Mouse (Mus musculus): ENCODE measurements around the gene Olfr1226. TPM values are rescaled to one million over a fixed set of nuclear protein-coding genes. Genes with fewer than 3 reads are reported as not detected.
"Not testable (repeated sequence)": the region's sequence is repeated elsewhere in the genome, so short reads cannot be mapped to it uniquely, and the experiment has no call there.

Olfr1226 gene
- total RNA-seq (2014; rRNA removed) (not detected in 2 replicates), polyA plus RNA-seq (2015; fragmentation: Nextera tagmentation; extraction: Ambion mirVana) (not detected in 2 replicates)

DNA sequence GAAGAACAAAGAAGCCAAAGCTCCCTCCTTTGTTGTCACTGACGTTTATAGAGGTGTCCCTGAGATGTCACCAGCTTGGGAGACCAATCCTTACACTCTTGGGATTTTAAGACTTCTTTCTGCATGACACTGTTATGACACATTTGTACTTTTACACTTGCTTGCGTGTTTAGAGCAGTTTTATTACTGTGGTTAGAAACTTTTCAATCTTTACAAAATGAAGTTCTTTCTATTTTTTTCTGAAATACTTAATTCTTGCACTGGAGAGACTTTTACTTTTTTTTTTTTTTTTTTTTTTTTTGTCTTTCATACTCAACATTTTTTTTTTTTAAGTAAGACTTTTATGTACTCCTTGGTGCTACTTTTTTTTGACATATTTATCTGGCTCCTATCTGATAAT lies at the start of gene Olfr1226:
Gene Olfr1226 (minus strand): TSS at position 101 of the 400 bp plus-strand sequence.
- no peaks in the 10 kb centered on the region for H3K9me3 ChIP-seq (ENCODE audit: low read length)
- no peaks in the 10 kb centered on the region for H3K4me1 ChIP-seq (ENCODE audit: insufficient read depth, low read length)
- no peak for TF ChIP-seq CTCF (IDR thresholded peaks at IDR 0.05; ENCODE audit: low read depth)
- no peak within 1 kb of the TSS for H3K4me2 ChIP-seq (ENCODE audit: low read depth, low read length)
- no peak within 1 kb of the TSS for H3K27ac ChIP-seq
- H3K9ac ChIP-seq (replicated peaks; ENCODE audit: low read length) = no peak within 1 kb of the TSS
- DNase-seq (ENCODE audit: low spot score) (no peak), ATAC-seq (no peak)
- no peak within 1 kb of the TSS for H3K4me3 ChIP-seq (ENCODE audit: low read length)
- H3K27me3 ChIP-seq (ENCODE audit: insufficient read depth, low read length) = no peaks in the 10 kb centered on the region
- no peaks in the 10 kb centered on the region for H3K36me3 ChIP-seq (ENCODE audit: insufficient read depth, low read length)
- WGBS = 56% methylated on average over 2 of the region's 2 CpGs

DNA sequence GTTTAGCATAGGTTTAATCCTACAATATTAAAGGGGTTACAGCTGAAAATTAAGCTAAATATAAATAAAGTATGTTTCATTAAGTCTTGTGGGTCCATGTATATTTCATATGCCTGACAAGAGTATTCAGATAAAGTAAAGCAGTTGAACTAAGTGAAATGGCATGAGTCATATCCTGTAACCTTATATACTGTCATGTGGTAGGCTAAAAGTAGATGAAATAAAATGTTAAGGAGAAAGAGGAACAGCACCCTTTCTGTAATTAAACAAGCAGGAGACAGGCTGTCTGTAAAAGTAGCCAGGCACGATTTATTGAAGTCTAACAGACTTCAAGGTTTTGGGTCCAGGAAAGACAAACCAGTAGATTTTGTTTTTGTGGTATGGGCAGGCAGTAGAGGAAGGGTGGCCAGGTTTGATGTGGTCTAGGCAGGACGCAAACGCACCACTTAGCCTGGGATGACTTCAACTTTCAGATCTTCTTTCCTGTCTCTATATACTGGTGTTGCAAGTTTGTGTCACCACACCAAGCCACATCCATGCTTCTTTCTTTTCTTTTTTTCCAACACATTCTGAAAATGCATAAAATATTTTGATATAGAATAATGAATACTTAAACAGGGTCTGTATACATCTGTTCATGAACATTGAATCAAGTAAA lies 3.4 kb downstream of the Olfr1226 start:
- ATAC-seq (no peak), DNase-seq (ENCODE audit: low spot score) (no peak)
- H3K4me2 ChIP-seq (ENCODE audit: low read depth, low read length) = no peak overlapping the region
- H3K9ac ChIP-seq (replicated peaks; ENCODE audit: low read length) = no peak overlapping the region
- TF ChIP-seq CTCF (IDR thresholded peaks at IDR 0.05; ENCODE audit: low read depth) = no peak
- H3K9me3 ChIP-seq (ENCODE audit: low read length) = no peaks in the 10 kb centered on the region
- H3K27ac ChIP-seq = no peak overlapping the region
- no peaks in the 10 kb centered on the region for H3K27me3 ChIP-seq (ENCODE audit: insufficient read depth, low read length)
- 93% methylated on average over 3 of the region's 3 CpGs for WGBS
- no peaks in the 10 kb centered on the region for H3K4me1 ChIP-seq (ENCODE audit: insufficient read depth, low read length)
- no peak overlapping the region for H3K4me3 ChIP-seq (ENCODE audit: low read length)
- no peaks in the 10 kb centered on the region for H3K36me3 ChIP-seq (ENCODE audit: insufficient read depth, low read length)

DNA sequence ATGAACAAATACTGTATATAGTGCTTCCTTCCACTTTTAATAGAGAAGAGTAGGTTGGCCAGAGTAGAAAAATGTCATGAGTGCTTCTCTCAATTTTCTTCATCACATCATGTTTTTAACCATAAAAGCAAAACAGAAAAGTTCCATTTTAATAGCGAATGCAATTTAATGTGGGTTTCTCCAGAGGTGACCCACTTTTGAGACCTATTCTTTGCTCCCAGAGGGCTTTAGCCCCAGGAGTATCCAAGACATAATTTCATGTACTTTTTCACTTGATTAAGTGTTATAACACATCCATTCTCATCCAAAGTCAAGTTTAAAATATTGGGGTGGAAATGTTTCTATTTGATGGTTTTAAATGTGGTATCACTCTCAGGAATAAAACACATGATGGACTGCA lies 25.3 kb downstream of the Olfr1226 start, which contains the start of gene Olfr1225:
Gene Olfr1225 (minus strand): TSS at position 101 of the 400 bp plus-strand sequence.
- 93% methylated on average over 1 of the region's 1 CpGs for WGBS

DNA sequence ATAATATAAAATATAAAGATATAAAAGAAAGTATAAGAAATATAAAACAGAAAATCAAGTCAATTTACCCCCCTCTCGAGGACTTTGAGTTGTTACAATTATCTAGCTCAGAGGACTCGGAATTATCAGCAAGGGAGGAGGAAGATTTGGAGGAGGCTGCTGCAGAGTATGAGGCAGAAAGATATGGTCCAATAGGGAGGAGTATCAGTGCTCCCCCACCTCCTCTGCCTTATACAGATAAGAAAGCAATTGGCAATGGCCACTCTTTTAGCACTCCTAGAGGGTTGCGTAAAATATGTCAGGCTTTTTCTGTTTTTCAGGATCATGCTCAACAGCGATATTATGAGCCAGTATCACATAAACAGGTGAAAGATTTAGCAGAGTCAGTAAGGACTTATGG lies 35.1 kb downstream of the Olfr1226 start:
- not testable (repeated sequence) for DNase-seq (ENCODE audit: low spot score); H3K36me3 ChIP-seq (ENCODE audit: insufficient read depth, low read length); H3K27ac ChIP-seq; H3K9me3 ChIP-seq (ENCODE audit: low read length); ATAC-seq; H3K9ac ChIP-seq (replicated peaks; ENCODE audit: low read length); H3K27me3 ChIP-seq (ENCODE audit: insufficient read depth, low read length); H3K4me1 ChIP-seq (ENCODE audit: insufficient read depth, low read length); H3K4me3 ChIP-seq (ENCODE audit: low read length); H3K4me2 ChIP-seq (ENCODE audit: low read depth, low read length)
- WGBS = 94% methylated on average over 4 of the region's 4 CpGs

More for the DNA sequence above, 25.3 kb downstream of the Olfr1226 start, which contains the start of gene Olfr1225:
- H3K4me1 ChIP-seq (ENCODE audit: insufficient read depth, low read length) = no peaks in the 10 kb centered on the region
- no peak for TF ChIP-seq CTCF (IDR thresholded peaks at IDR 0.05; ENCODE audit: low read depth)
- no peak for DNase-seq (ENCODE audit: low spot score)
- no peaks in the 10 kb centered on the region for H3K36me3 ChIP-seq (ENCODE audit: insufficient read depth, low read length)
- H3K4me3 ChIP-seq (ENCODE audit: low read length) = no peak within 1 kb of the TSS
- no peaks in the 10 kb centered on the region for H3K9me3 ChIP-seq (ENCODE audit: low read length)
- H3K9ac ChIP-seq (replicated peaks; ENCODE audit: low read length) = no peak within 1 kb of the TSS
- no peaks in the 10 kb centered on the region for H3K27me3 ChIP-seq (ENCODE audit: insufficient read depth, low read length)
- H3K27ac ChIP-seq = no peak within 1 kb of the TSS
- no peak within 1 kb of the TSS for H3K4me2 ChIP-seq (ENCODE audit: low read depth, low read length)
- ATAC-seq = no peak

DNA sequence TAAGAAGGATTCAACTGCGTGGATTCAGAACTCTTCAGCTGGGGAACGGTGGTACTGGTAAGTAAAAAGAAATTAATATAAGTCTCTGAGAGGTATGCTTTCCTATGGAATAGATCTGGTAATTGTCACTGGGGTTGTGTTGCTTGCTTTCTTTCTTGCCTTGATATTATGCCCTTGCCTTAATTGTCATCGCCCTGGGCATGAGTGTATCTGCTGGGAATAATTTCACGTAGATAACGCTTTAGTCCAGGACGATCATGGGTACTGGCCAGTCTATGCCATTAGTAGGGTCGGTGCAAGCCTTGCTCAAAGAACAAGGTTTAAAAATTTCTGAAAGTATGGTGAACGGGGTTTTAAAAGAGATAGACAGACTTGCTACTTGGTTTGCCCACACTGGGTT lies 35.9 kb downstream of the Olfr1226 start, which contains the start of gene Olfr1224-ps1:
Gene Olfr1224-ps1 (minus strand): TSS at position 101 of the 400 bp plus-strand sequence.
- H3K36me3 ChIP-seq (ENCODE audit: insufficient read depth, low read length); ATAC-seq; DNase-seq (ENCODE audit: low spot score); H3K4me1 ChIP-seq (ENCODE audit: insufficient read depth, low read length); H3K9ac ChIP-seq (replicated peaks; ENCODE audit: low read length); H3K4me2 ChIP-seq (ENCODE audit: low read depth, low read length); H3K4me3 ChIP-seq (ENCODE audit: low read length); H3K27me3 ChIP-seq (ENCODE audit: insufficient read depth, low read length); H3K27ac ChIP-seq; H3K9me3 ChIP-seq (ENCODE audit: low read length): not testable (repeated sequence)
- WGBS = 93% methylated on average over 8 of the region's 8 CpGs

DNA sequence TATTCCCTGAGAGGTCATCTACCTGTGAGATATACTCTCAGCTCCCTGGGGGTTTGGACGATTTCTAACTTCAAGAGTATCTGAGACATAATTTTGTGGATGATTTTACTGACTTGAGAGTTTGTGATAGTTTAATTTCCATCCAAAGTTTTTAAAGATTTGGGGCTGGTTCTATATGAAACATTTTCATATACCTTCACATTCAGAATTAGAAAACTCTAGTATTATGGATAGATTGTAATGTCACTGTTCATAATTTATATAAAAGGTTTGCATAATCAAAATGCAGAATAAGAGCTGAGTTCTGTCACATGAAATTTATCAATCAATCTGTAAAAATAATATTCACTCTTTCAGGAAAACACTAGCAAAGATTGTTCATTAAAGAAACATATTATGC lies 48.4 kb downstream of the Olfr1226 start, which contains the start of gene Olfr1223:
Gene Olfr1223 (minus strand): TSS at position 101 of the 400 bp plus-strand sequence.
- DNase-seq (ENCODE audit: low spot score) (no peak), ATAC-seq (no peak)
- Histone ChIP-seq H3K4me3 (ENCODE audit: low read length) (no peak within 1 kb of the TSS), H3K36me3 (ENCODE audit: insufficient read depth, low read length) (no peaks in the 10 kb centered on the region), H3K9me3 (ENCODE audit: low read length) (no peaks in the 10 kb centered on the region), H3K27me3 (ENCODE audit: insufficient read depth, low read length) (no peaks in the 10 kb centered on the region), H3K4me1 (ENCODE audit: insufficient read depth, low read length) (no peaks in the 10 kb centered on the region), H3K4me2 (ENCODE audit: low read depth, low read length) (no peak within 1 kb of the TSS), H3K9ac (replicated peaks; ENCODE audit: low read length) (no peak within 1 kb of the TSS), H3K27ac (no peak within 1 kb of the TSS)
- TF ChIP-seq CTCF (IDR thresholded peaks at IDR 0.05; ENCODE audit: low read depth) = no peak
- WGBS = 55% methylated on average over 1 of the region's 1 CpGs

Other genes with a start within 250 kb of the Olfr1226 start
- gene Olfr1212, start 246.1 kb downstream of the Olfr1226 start, total RNA-seq (2014; rRNA removed) = not detected in 2 replicates
- gene Olfr1212, start 246.1 kb downstream of the Olfr1226 start, polyA plus RNA-seq (2015; fragmentation: Nextera tagmentation; extraction: Ambion mirVana) = not detected in 2 replicates
- not detected in 2 replicates for gene Gm13762, start 219.8 kb downstream of the Olfr1226 start, total RNA-seq (2014; rRNA removed)
- not detected in 2 replicates for gene Gm13762, start 219.8 kb downstream of the Olfr1226 start, polyA plus RNA-seq (2015; fragmentation: Nextera tagmentation; extraction: Ambion mirVana)
- not detected in 2 replicates for gene Olfr1214, start 207.4 kb downstream of the Olfr1226 start, total RNA-seq (2014; rRNA removed)
- not detected in 2 replicates for gene Olfr1214, start 207.4 kb downstream of the Olfr1226 start, polyA plus RNA-seq (2015; fragmentation: Nextera tagmentation; extraction: Ambion mirVana)
- gene Olfr1215, start 193.1 kb downstream of the Olfr1226 start, total RNA-seq (2014; rRNA removed) = not detected in 2 replicates
- gene Olfr1215, start 193.1 kb downstream of the Olfr1226 start, polyA plus RNA-seq (2015; fragmentation: Nextera tagmentation; extraction: Ambion mirVana) = not detected in 2 replicates
- gene Olfr1216, start 181.7 kb downstream of the Olfr1226 start, total RNA-seq (2014; rRNA removed) = not detected in 2 replicates
- not detected in 2 replicates for gene Olfr1216, start 181.7 kb downstream of the Olfr1226 start, polyA plus RNA-seq (2015; fragmentation: Nextera tagmentation; extraction: Ambion mirVana)
- not detected in 2 replicates for gene Olfr1217, start 168.0 kb downstream of the Olfr1226 start, total RNA-seq (2014; rRNA removed)
- not detected in 2 replicates for gene Olfr1217, start 168.0 kb downstream of the Olfr1226 start, polyA plus RNA-seq (2015; fragmentation: Nextera tagmentation; extraction: Ambion mirVana)
- not detected in 2 replicates for gene Olfr1218, start 138.9 kb downstream of the Olfr1226 start, total RNA-seq (2014; rRNA removed)
- not detected in 2 replicates for gene Olfr1218, start 138.9 kb downstream of the Olfr1226 start, polyA plus RNA-seq (2015; fragmentation: Nextera tagmentation; extraction: Ambion mirVana)
- gene Olfr1219, start 116.5 kb downstream of the Olfr1226 start, total RNA-seq (2014; rRNA removed) = not detected in 2 replicates
- not detected in 2 replicates for gene Olfr1219, start 116.5 kb downstream of the Olfr1226 start, polyA plus RNA-seq (2015; fragmentation: Nextera tagmentation; extraction: Ambion mirVana)
- gene Olfr1220, start 93.2 kb downstream of the Olfr1226 start, total RNA-seq (2014; rRNA removed) = not detected in 2 replicates
- gene Olfr1220, start 93.2 kb downstream of the Olfr1226 start, polyA plus RNA-seq (2015; fragmentation: Nextera tagmentation; extraction: Ambion mirVana) = not detected in 2 replicates
- gene Olfr1221, start 82.8 kb downstream of the Olfr1226 start, total RNA-seq (2014; rRNA removed) = not detected in 2 replicates
- gene Olfr1221, start 82.8 kb downstream of the Olfr1226 start, polyA plus RNA-seq (2015; fragmentation: Nextera tagmentation; extraction: Ambion mirVana) = not detected in 2 replicates
- gene Olfr1222, start 67.0 kb downstream of the Olfr1226 start, total RNA-seq (2014; rRNA removed) = not detected in 2 replicates
- not detected in 2 replicates for gene Olfr1222, start 67.0 kb downstream of the Olfr1226 start, polyA plus RNA-seq (2015; fragmentation: Nextera tagmentation; extraction: Ambion mirVana)
- gene Olfr1223, start 48.5 kb downstream of the Olfr1226 start, total RNA-seq (2014; rRNA removed) = not detected in 2 replicates
- gene Olfr1223, start 48.5 kb downstream of the Olfr1226 start, polyA plus RNA-seq (2015; fragmentation: Nextera tagmentation; extraction: Ambion mirVana) = not detected in 2 replicates
- not detected in 2 replicates for gene Olfr1224-ps1, start 36.0 kb downstream of the Olfr1226 start, total RNA-seq (2014; rRNA removed)
- not detected in 2 replicates for gene Olfr1224-ps1, start 36.0 kb downstream of the Olfr1226 start, polyA plus RNA-seq (2015; fragmentation: Nextera tagmentation; extraction: Ambion mirVana)
- gene Olfr1225, start 25.4 kb downstream of the Olfr1226 start, total RNA-seq (2014; rRNA removed) = not detected in 2 replicates
- gene Olfr1225, start 25.4 kb downstream of the Olfr1226 start, polyA plus RNA-seq (2015; fragmentation: Nextera tagmentation; extraction: Ambion mirVana) = not detected in 2 replicates
- not detected in 2 replicates for gene Olfr1228, start 54.0 kb upstream of the Olfr1226 start, total RNA-seq (2014; rRNA removed)
- gene Olfr1228, start 54.0 kb upstream of the Olfr1226 start, polyA plus RNA-seq (2015; fragmentation: Nextera tagmentation; extraction: Ambion mirVana) = not detected in 2 replicates
- gene Olfr1229, start 88.0 kb upstream of the Olfr1226 start, total RNA-seq (2014; rRNA removed) = not detected in 2 replicates
- not detected in 2 replicates for gene Olfr1229, start 88.0 kb upstream of the Olfr1226 start, polyA plus RNA-seq (2015; fragmentation: Nextera tagmentation; extraction: Ambion mirVana)
- not detected in 2 replicates for gene Olfr1230, start 97.2 kb upstream of the Olfr1226 start, total RNA-seq (2014; rRNA removed)
- not detected in 2 replicates for gene Olfr1230, start 97.2 kb upstream of the Olfr1226 start, polyA plus RNA-seq (2015; fragmentation: Nextera tagmentation; extraction: Ambion mirVana)
- gene Olfr1231, start 107.0 kb upstream of the Olfr1226 start, total RNA-seq (2014; rRNA removed) = not detected in 2 replicates
- gene Olfr1231, start 107.0 kb upstream of the Olfr1226 start, polyA plus RNA-seq (2015; fragmentation: Nextera tagmentation; extraction: Ambion mirVana) = not detected in 2 replicates
- not detected in 2 replicates for gene Olfr1232, start 129.6 kb upstream of the Olfr1226 start, total RNA-seq (2014; rRNA removed)
- not detected in 2 replicates for gene Olfr1232, start 129.6 kb upstream of the Olfr1226 start, polyA plus RNA-seq (2015; fragmentation: Nextera tagmentation; extraction: Ambion mirVana)
- not detected in 2 replicates for gene Olfr1233, start 142.3 kb upstream of the Olfr1226 start, total RNA-seq (2014; rRNA removed)
- not detected in 2 replicates for gene Olfr1233, start 142.3 kb upstream of the Olfr1226 start, polyA plus RNA-seq (2015; fragmentation: Nextera tagmentation; extraction: Ambion mirVana)
- not detected in 2 replicates for gene Olfr1234, start 164.8 kb upstream of the Olfr1226 start, total RNA-seq (2014; rRNA removed)
- gene Olfr1234, start 164.8 kb upstream of the Olfr1226 start, polyA plus RNA-seq (2015; fragmentation: Nextera tagmentation; extraction: Ambion mirVana) = not detected in 2 replicates
- not detected in 2 replicates for gene Olfr1238, start 209.6 kb upstream of the Olfr1226 start, total RNA-seq (2014; rRNA removed)
- gene Olfr1238, start 209.6 kb upstream of the Olfr1226 start, polyA plus RNA-seq (2015; fragmentation: Nextera tagmentation; extraction: Ambion mirVana) = not detected in 2 replicates
- gene Olfr1239, start 220.4 kb upstream of the Olfr1226 start, total RNA-seq (2014; rRNA removed) = not detected in 2 replicates
- not detected in 2 replicates for gene Olfr1239, start 220.4 kb upstream of the Olfr1226 start, polyA plus RNA-seq (2015; fragmentation: Nextera tagmentation; extraction: Ambion mirVana)
- gene Olfr1240, start 243.0 kb upstream of the Olfr1226 start, total RNA-seq (2014; rRNA removed) = not detected in 2 replicates
- not detected in 2 replicates for gene Olfr1240, start 243.0 kb upstream of the Olfr1226 start, polyA plus RNA-seq (2015; fragmentation: Nextera tagmentation; extraction: Ambion mirVana)

Measured in hindbrain, postnatal 0 days (tissue).